Mouse (Mus musculus) T-helper 17 cell (primary cell): ENCODE results near the gene Gm20388.

Experiments used
- in situ Hi-C, 2 experiments: fragments of 300-600 bp; cut with MboI, MseI; formaldehyde crosslinking; loops; 1 replicate in 1 of 2; 2 replicates in 1 of 2; pipeline ENCODE4 v1.15.1; 2025; ENCODE audit warnings: high pct_unique_total_duplicates in 2 of 2

Gene Gm20388

GRCm38 (mm10) chr8:120079361-120079760 is 168.7 kb downstream of the Gm20388 start:
- in situ Hi-C loops = no loop called here

- in situ Hi-C loops = no loop called here
Observed at GRCm38 (mm10) chr8:120083261-120083660, 172.6 kb downstream of the Gm20388 start.

GRCm38 (mm10) chr8:120084783-120085182 is 174.1 kb downstream of the Gm20388 start:
- in situ Hi-C loops = no loop called here

GRCm38 (mm10) chr8:120089511-120089910 is 178.9 kb downstream of the Gm20388 start:
- in situ Hi-C loops = no loop called here

GRCm38 (mm10) chr8:120091032-120091431 is 180.4 kb downstream of the Gm20388 start:
- in situ Hi-C loops = no loop called here

- in situ Hi-C loops = no loop called here
Observed at GRCm38 (mm10) chr8:120093103-120093502, 182.5 kb downstream of the Gm20388 start.

- in situ Hi-C loops = no loop called here
Observed at GRCm38 (mm10) chr8:120094801-120095200, 184.2 kb downstream of the Gm20388 start.

GRCm38 (mm10) chr8:120096486-120096885 is 185.8 kb downstream of the Gm20388 start:
- in situ Hi-C loops = no loop called here

- in situ Hi-C loops = no loop called here
Observed at GRCm38 (mm10) chr8:120100388-120101067, 189.9 kb downstream of the Gm20388 start.

GRCm38 (mm10) chr8:120101068-120101972 is 190.7 kb downstream of the Gm20388 start, which contains the start of gene Zdhhc7:
Gene Zdhhc7 (minus strand): TSS chr8:120101482.
- in situ Hi-C loops = no loop called here

- in situ Hi-C loops = no loop called here
Observed at GRCm38 (mm10) chr8:120103916-120104315, 193.3 kb downstream of the Gm20388 start.

- in situ Hi-C loops = no loop called here
Observed at GRCm38 (mm10) chr8:120104721-120105272, 194.2 kb downstream of the Gm20388 start.

- in situ Hi-C loops = no loop called here
Observed at GRCm38 (mm10) chr8:120109149-120109548, 198.5 kb downstream of the Gm20388 start.

- in situ Hi-C loops = no loop called here
Observed at GRCm38 (mm10) chr8:120110966-120111365, 200.3 kb downstream of the Gm20388 start.

GRCm38 (mm10) chr8:120111382-120111781 is 200.7 kb downstream of the Gm20388 start:
- in situ Hi-C loops = no loop called here

- in situ Hi-C loops = no loop called here
Observed at GRCm38 (mm10) chr8:120112535-120112934, 201.9 kb downstream of the Gm20388 start.

GRCm38 (mm10) chr8:120113306-120113705 is 202.7 kb downstream of the Gm20388 start:
- in situ Hi-C loops = no loop called here

- in situ Hi-C loops = no loop called here
Observed at GRCm38 (mm10) chr8:120113758-120114255, 203.2 kb downstream of the Gm20388 start, which contains the start of gene 6430548M08Rik. Gene 6430548M08Rik (plus strand): TSS chr8:120114152.

- in situ Hi-C loops = no loop called here
Observed at GRCm38 (mm10) chr8:120114315-120114841, 203.7 kb downstream of the Gm20388 start.

GRCm38 (mm10) chr8:120116600-120116999 is 206.0 kb downstream of the Gm20388 start:
- in situ Hi-C loops = no loop called here

- in situ Hi-C loops = no loop called here
Observed at GRCm38 (mm10) chr8:120118162-120118561, 207.5 kb downstream of the Gm20388 start.

GRCm38 (mm10) chr8:120118847-120119246 is 208.2 kb downstream of the Gm20388 start:
- in situ Hi-C loops = no loop called here
